Comparison of ENCODE assay signal across 21 mouse cellular contexts in the genomic region with DNA sequence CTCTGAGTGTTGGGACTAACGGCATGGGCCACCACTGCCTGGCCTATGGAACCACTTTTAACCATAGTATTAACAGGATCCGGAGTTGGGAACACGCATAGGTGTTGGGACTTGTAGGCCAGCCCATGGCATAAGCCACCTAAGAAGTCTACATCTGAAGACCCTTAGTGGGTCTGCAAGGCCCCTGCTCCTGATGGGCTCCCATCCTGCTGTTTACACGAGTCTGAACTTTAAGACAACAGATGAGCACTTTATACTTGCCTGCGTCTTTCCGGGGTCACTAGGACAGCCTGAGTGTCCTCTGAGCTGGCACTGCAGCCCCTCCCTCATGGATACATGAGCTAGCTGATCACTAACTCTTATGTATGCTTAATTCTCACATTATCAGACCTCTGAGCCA.
"Had no signal": no experiment of that assay in that cellular context is flagged by ENCODE, and none has a peak within 500 bp of the region (broad histone marks: within the 10 kb centered on the region; RNA-seq: fewer than 3 reads in every experiment).

No protein-coding gene starts in this region.

- H3K4me2 ChIP-seq: embryonic facial prominence, embryonic 12.5 days; embryonic facial prominence, embryonic 13.5 days; embryonic facial prominence, embryonic 15.5 days; forebrain, embryonic 12.5 days; forebrain, embryonic 13.5 days; forebrain, embryonic 15.5 days had no signal

- H3K4me3 ChIP-seq: embryonic facial prominence, embryonic 10.5 days; embryonic facial prominence, embryonic 12.5 days; embryonic facial prominence, embryonic 13.5 days; embryonic facial prominence, embryonic 15.5 days; erythroblast, embryonic 14.5 days; forebrain, embryonic 10.5 days; forebrain, embryonic 12.5 days; forebrain, embryonic 13.5 days; forebrain, embryonic 15.5 days; gastrocnemius, adult 2 months; heart, adult 2 months had no signal

- H3K27ac ChIP-seq: embryonic facial prominence, embryonic 10.5 days; embryonic facial prominence, embryonic 12.5 days; embryonic facial prominence, embryonic 13.5 days; embryonic facial prominence, embryonic 15.5 days; forebrain, embryonic 10.5 days; forebrain, embryonic 12.5 days; forebrain, embryonic 13.5 days; forebrain, embryonic 15.5 days; gastrocnemius, adult 2 months; heart, adult 2 months had no signal

- H3K27me3 ChIP-seq: embryonic facial prominence, embryonic 12.5 days; embryonic facial prominence, embryonic 13.5 days; embryonic facial prominence, embryonic 15.5 days; forebrain, embryonic 12.5 days; forebrain, embryonic 13.5 days; forebrain, embryonic 15.5 days had no signal

- DNase-seq: cerebellum, adult 2 months; cerebellum, adult 8-10 months; cerebellum, adult 9-10 months; cerebellum, adult 9-11 months; cerebellum, postnatal 25 days; cerebellum, postnatal 36 days; gastrocnemius, adult 2 months; gastrocnemius, postnatal 10 days; gastrocnemius, postnatal 14 days; gastrocnemius, postnatal 25 days; gastrocnemius, postnatal 36 days; heart, adult 2 months had no signal
